Mouse (Mus musculus): Measurements from ENCODE around the gene Amotl2.

GRCm38 (mm10) chr9:102692564-102693475 lies 23.7 kb upstream of the Amotl2 start:
- TF ChIP-seq POLR2A (IDR thresholded peaks at IDR 0.05; ENCODE audit: borderline replicate concordance, insufficient read depth, low read length) (no peak), CTCF (IDR thresholded peaks at IDR 0.05; ENCODE audit: borderline replicate concordance, insufficient read depth, low read depth, low read length) (no peak)

Data from cerebellum, adult 2 months (tissue).